Mouse (Mus musculus) G1E (cell line): Measurements from ENCODE around the gene 9830107B12Rik. TPM values are rescaled to one million over a fixed set of nuclear protein-coding genes. Genes with fewer than 3 reads are reported as not detected.

Experiments used
- ATAC-seq: 2 replicates; pipeline ENCODE4 v1.8.0; 2016; ENCODE audit warnings: mild to moderate bottlenecking; ENCODE audit not compliant: insufficient number of reproducible peaks, poor library complexity, low FRiP score, severe bottlenecking; ENCODE audit errors: extremely low read depth
- DNase-seq: peaks from one replicate; pipeline ENCODE4 v3.0.0; 2012; ENCODE audit warnings: low spot score
- H3K27me3 ChIP-seq: 2 replicates; pipeline ENCODE4 v1.6.1; 2012; ENCODE audit warnings: mild to moderate bottlenecking, low read length, inconsistent platforms; ENCODE audit not compliant: insufficient read depth
- H3K36me3 ChIP-seq: replicated peaks from 2 replicates; pipeline ENCODE3; 2012; ENCODE audit warnings: mild to moderate bottlenecking, inconsistent platforms
- H3K4me1 ChIP-seq: 2 replicates; pipeline ENCODE4 v1.6.1; 2012; ENCODE audit warnings: low read depth, low read length, inconsistent platforms, mixed read lengths; ENCODE audit not compliant: insufficient read depth
- H3K4me3 ChIP-seq: 2 replicates; pipeline ENCODE4 v1.5.1; 2012; ENCODE audit warnings: low read depth, mild to moderate bottlenecking, inconsistent platforms, low read length, moderate library complexity, mixed read lengths
- H3K9me3 ChIP-seq: replicated peaks from 2 replicates; pipeline ENCODE4 v1.6.1; 2012; ENCODE audit warnings: inconsistent platforms
- CTCF ChIP-seq: IDR thresholded peaks from 2 replicates; pipeline ENCODE4 v1.5.1; 2012; ENCODE audit warnings: low read depth, low read length, inconsistent platforms, mixed read lengths
- GATA1 ChIP-seq: IDR thresholded peaks from 2 replicates; pipeline ENCODE4 v1.6.1; 2012; ENCODE audit warnings: borderline replicate concordance, low read length, inconsistent platforms, mixed read lengths
- GATA2 ChIP-seq: IDR thresholded peaks from 2 replicates; pipeline ENCODE4 v1.6.1; 2012; ENCODE audit warnings: low read depth, low read length, inconsistent platforms, borderline replicate concordance
- POLR2AphosphoS5 ChIP-seq: IDR thresholded peaks from 2 replicates; pipeline ENCODE4 v1.6.1; 2012; ENCODE audit warnings: low read depth, low read length, inconsistent platforms; ENCODE audit not compliant: insufficient replicate concordance
- TAL1 ChIP-seq: conservative IDR thresholded peaks from 2 replicates; pipeline ENCODE4 v1.6.1; 2012; ENCODE audit warnings: low read depth, low read length, inconsistent platforms, mixed read lengths
- polyA plus RNA-seq: library from polyadenylated mRNA; stranded (reverse); fragments of >175 nt; gene quantifications from 2 replicates; pipeline ENCODE4 v1.2.3, GENCODE M21; 2012
- total RNA-seq, 2 experiments: library from RNA; stranded (forward) in 1 of 2; stranded (reverse) in 1 of 2; fragments of 200-1000 nt in 1 of 2; fragments of >200 nt in 1 of 2; fragmentation: Nextera tagmentation in 1 of 2; gene quantifications; 2 replicates each; pipeline ENCODE4 v1.2.3; 2014 to 2017

The 9830107B12Rik gene
- total and polyA plus RNA-seq, 3 experiments = 0.38 TPM; not detected in 2

DNA sequence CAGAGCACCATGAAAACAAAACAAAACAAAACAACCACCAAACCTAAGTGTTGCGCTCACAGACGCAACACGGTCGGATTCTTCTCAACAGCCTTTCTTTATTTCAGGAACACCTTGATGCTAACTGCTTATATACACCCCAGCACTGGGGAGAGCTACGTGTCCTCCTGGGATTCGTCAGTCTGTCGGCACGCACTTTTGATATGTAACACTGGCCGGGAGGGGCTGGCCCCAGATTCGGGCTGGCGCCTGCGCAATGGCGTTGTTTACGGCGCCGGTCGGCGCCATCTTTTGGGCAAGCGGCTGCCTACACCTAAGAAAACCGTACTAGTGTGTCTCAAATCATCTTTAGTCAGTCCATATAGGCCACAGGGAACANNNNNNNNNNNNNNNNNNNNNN, 25.6 kb downstream of the 9830107B12Rik start:
- ATAC-seq (no peak), DNase-seq (no peak)
- TF ChIP-seq POLR2AphosphoS5 = no peak
- no peak for TF ChIP-seq CTCF
- no peak for TF ChIP-seq GATA2
- no peak for TF ChIP-seq TAL1
- TF ChIP-seq GATA1 = no peak
- Histone ChIP-seq H3K4me3 (no peak overlapping the region), H3K9me3 (no peaks in the 10 kb centered on the region), H3K4me1 (peaks cover 2% of the 10 kb centered on the region; the same call in 1 of the 2 replicates), H3K27me3 (no peaks in the 10 kb centered on the region), H3K36me3 (no peaks in the 10 kb centered on the region)

DNA sequence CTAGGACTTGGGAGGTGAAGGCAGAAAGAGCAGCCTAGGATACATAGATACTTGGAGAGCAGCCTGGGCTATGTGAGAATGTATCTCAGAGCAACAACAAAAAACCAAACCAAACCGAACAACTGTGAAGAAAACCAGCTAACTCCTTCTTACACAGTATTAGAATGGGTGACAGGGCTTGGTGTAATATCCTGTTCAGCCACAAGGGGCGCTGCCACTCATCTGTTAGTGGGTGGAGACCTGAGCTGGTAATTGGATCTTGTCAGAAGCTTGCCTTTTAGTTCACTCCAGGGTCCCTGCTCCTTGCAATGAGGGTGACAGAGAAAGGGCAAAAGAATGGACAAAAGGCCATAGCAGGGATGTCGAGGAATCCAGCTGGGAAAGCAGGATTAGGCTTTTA, 26.4 kb downstream of the 9830107B12Rik start:
- H3K27me3 ChIP-seq = no peaks in the 10 kb centered on the region
- TF ChIP-seq CTCF = peak; percentile 92
- TF ChIP-seq POLR2AphosphoS5 = no peak
- no peaks in the 10 kb centered on the region for H3K9me3 ChIP-seq
- H3K36me3 ChIP-seq = no peaks in the 10 kb centered on the region
- peaks cover 2% of the 10 kb centered on the region; the same call in 1 of the 2 replicates for H3K4me1 ChIP-seq
- H3K4me3 ChIP-seq = no peak overlapping the region
- ATAC-seq (peak; percentile 60), DNase-seq (peak; percentile 57)

DNA sequence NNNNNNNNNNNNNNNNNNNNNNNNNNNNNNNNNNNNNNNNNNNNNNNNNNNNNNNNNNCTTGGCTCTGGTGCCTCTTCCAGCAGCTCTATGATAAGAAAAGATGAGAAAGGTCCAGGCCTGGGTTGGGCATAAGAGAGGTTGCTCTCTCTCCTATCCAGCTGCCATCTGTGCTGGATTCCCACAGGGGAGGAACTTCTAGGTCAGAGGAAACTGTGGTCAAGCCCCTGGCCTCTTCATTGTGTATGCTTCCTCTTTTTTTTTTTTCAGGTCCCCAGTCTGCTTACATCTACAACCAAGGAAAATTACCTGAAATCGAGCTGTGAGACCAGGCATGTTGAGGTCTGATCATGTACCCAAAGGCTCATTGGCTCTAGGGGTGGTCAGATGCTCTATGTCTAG, 27.5 kb downstream of the 9830107B12Rik start:
- H3K9me3 ChIP-seq = peaks cover 5% of the 10 kb centered on the region
- no peak overlapping the region for H3K4me3 ChIP-seq
- no peak for DNase-seq
- H3K4me1 ChIP-seq = peaks cover 2% of the 10 kb centered on the region; the same call in 1 of the 2 replicates
- no peaks in the 10 kb centered on the region for H3K36me3 ChIP-seq
- ATAC-seq = no peak
- no peak for TF ChIP-seq POLR2AphosphoS5
- TF ChIP-seq CTCF = no peak
- no peak for TF ChIP-seq TAL1
- TF ChIP-seq GATA2 = no peak
- TF ChIP-seq GATA1 = no peak
- H3K27me3 ChIP-seq = no peaks in the 10 kb centered on the region

DNA sequence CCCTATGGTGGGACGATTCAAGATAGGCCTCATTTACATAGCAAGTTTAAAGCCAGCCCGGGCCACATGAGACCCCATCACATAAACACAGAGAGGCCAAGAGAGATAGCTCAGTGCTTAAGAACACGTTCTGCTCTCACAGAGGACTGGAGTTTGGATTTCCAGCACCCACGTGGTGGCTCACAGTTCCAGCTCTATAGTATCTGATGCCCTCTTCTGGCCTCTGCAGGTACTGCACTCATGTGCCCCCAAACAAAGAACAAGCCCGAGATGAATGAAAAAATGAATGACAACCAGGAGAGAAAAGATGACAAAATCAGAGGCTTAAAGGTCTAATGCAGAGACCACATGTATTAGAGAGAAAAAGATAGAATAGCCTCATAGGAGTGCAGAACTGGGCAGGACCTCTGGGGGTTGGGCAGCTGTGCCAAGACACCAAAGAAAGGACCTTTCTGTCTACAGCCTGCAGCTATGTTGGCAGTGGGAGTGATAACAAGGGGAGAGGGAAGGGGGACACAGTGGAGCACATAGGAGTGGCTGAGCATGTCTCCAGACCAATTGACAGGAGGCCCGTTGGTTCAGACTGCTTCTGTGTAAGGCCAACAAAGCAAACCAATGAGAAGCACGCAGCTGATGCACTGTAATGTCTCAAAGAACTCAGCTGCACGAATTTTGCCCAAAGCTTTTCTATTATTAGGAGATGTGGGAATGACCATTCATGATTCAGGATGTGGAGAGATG, 35.4 kb downstream of the 9830107B12Rik start:
- Histone ChIP-seq H3K4me3 (no peak overlapping the region), H3K27me3 (peaks cover 2% of the 10 kb centered on the region; the same call in 1 of the 2 replicates), H3K4me1 (no peaks in the 10 kb centered on the region), H3K9me3 (peaks cover 13% of the 10 kb centered on the region), H3K36me3 (no peaks in the 10 kb centered on the region)
- ATAC-seq (0 out of 2 replicates have a peak, but pooled peaks have one; percentile 28), DNase-seq (no peak)
- TF ChIP-seq GATA2 (no peak), CTCF (peak; percentile 69)

DNA sequence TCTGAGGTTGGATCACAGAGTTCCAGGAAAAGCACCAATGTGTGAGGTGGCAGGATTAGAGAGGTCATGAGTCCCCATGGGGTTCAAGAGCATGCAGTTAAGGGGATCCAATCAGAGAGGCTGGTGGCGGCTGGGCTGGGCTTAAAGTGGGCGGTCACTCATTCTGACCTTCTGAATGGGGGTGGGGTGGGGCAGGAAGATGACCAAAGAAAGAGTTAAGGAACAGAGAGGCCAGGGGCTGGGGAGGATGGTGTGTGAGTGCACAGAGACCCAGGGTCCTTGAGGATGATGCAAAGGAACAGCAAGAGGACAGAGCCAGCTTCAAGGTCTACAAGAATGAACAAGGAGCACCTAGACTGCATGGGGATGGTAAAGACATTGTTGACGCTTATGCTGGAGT, 37.5 kb downstream of the 9830107B12Rik start:
- DNase-seq = no peak
- no peak for ATAC-seq
- Histone ChIP-seq H3K27me3 (peaks cover 2% of the 10 kb centered on the region; the same call in 1 of the 2 replicates), H3K4me1 (no peaks in the 10 kb centered on the region), H3K36me3 (no peaks in the 10 kb centered on the region), H3K9me3 (peaks cover 8% of the 10 kb centered on the region), H3K4me3 (no peak overlapping the region)
- TF ChIP-seq CTCF = no peak
- no peak for TF ChIP-seq TAL1
- TF ChIP-seq GATA2 = no peak
- no peak for TF ChIP-seq GATA1
- no peak for TF ChIP-seq POLR2AphosphoS5

DNA sequence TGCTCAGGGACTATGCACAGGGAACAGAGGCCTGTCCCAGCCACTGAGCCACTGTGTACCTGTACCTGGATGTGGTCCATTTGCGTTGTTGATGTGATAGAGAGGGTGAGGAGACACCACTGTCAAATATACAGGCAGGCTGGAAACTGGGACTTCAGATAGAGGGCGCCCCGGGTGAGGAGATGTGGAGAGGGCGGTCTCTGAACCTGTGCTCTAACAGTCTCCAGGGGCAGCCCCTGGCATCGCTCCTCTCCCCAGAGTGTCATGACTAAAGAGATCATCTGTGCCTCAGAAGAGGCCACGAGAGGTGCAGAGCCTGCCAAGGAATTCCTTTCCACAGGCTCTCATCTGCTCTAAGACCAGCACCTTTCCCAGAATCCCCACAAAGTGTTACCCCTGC, 38.2 kb downstream of the 9830107B12Rik start:
- TF ChIP-seq POLR2AphosphoS5 = no peak
- TF ChIP-seq TAL1 = no peak
- no peak for TF ChIP-seq CTCF
- TF ChIP-seq GATA1 = no peak
- TF ChIP-seq GATA2 = no peak
- H3K4me1 ChIP-seq = no peaks in the 10 kb centered on the region
- DNase-seq (no peak), ATAC-seq (no peak)
- peaks cover 2% of the 10 kb centered on the region; the same call in 1 of the 2 replicates for H3K27me3 ChIP-seq
- no peaks in the 10 kb centered on the region for H3K36me3 ChIP-seq
- no peak overlapping the region for H3K4me3 ChIP-seq
- peaks cover 3% of the 10 kb centered on the region for H3K9me3 ChIP-seq
